Mouse (Mus musculus) embryonic stem cell, embryonic (primary cell): ENCODE data around the gene March10.

Experiments used
- CTCF ChIA-PET, 4 experiments: fragments of 300-600 bp in 2 of 4; fragments of 350-600 bp in 2 of 4; sonication (Branson Sonifier 250); formaldehyde crosslinking; loops; one replicate each; lab custom pipeline; 2022; ENCODE audit warnings: inconsistent platforms in 2 of 4; lab: Charles Lee
- POLR2A ChIA-PET, 4 experiments: fragments of 300-600 bp in 2 of 4; fragments of 350-600 bp in 2 of 4; sonication (Branson Sonifier 250); formaldehyde crosslinking; loops; one replicate each; lab custom pipeline; 2022; ENCODE audit warnings: antibody characterized with exemption in 4 of 4, inconsistent platforms in 1 of 4; lab: Charles Lee

The March10 gene

DNA sequence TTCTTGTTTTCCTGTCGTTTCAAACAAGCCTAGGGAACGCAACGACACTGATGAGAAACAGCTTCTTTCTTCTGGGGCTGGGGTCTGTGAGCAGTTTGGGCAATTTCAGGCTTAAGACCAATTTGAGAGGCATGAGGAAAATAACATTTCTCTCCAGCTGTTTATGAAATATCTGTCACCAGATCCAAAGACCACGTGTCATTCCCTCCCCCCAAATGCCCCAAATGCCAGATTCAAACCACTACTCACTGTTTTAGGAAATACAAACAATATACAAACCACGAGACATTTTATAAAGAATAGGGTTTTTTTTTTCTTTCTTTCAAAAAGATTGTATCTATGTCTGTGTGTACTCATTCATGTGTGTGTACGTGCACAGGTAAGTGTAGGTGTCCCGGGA is 17.6 kb downstream of the March10 start:
- CTCF ChIA-PET, result interaction anchor here in 1 of 4 experiments (0.9 kb wide), 1 partner anchor 30 kb away, joined by 3 read pairs; no protein-coding TSS in a partner anchor
- POLR2A ChIA-PET, result no interaction called here

DNA sequence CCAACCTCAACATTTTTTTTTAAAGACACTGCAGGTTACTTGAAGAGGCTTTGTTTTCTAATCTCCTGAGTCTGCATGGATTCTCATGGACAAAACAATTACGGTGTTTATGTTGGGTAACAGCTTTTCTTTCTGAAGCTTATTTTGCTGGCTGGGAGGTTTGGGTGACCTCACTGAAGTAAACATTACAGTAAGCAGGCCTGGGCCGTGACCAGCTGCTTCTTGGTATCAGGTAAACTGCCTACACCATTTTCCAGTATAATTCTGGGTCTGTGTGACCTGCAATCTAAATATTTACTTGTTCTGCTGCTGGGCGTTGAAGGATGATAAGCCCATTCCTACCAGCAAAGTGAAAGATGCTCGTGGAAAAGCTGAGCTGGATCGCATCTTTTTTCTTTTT is 30.1 kb downstream of the March10 start:
- POLR2A ChIA-PET, result no interaction called here
- CTCF ChIA-PET, result no interaction called here

- ChIA-PET POLR2A (interaction anchor here in 1 of 4 experiments (0.7 to 1.5 kb wide), 2 partner anchors 9 to 272 kb away, joined by 3 read pairs; no protein-coding TSS in a partner anchor), CTCF (interaction anchor here in 1 of 4 experiments (0.6 kb wide), 1 partner anchor 18 kb away, joined by 3 read pairs; no protein-coding TSS in a partner anchor)
Measured at GRCm38 (mm10) chr11:105424643-105425042, 31.9 kb downstream of the March10 start.

DNA sequence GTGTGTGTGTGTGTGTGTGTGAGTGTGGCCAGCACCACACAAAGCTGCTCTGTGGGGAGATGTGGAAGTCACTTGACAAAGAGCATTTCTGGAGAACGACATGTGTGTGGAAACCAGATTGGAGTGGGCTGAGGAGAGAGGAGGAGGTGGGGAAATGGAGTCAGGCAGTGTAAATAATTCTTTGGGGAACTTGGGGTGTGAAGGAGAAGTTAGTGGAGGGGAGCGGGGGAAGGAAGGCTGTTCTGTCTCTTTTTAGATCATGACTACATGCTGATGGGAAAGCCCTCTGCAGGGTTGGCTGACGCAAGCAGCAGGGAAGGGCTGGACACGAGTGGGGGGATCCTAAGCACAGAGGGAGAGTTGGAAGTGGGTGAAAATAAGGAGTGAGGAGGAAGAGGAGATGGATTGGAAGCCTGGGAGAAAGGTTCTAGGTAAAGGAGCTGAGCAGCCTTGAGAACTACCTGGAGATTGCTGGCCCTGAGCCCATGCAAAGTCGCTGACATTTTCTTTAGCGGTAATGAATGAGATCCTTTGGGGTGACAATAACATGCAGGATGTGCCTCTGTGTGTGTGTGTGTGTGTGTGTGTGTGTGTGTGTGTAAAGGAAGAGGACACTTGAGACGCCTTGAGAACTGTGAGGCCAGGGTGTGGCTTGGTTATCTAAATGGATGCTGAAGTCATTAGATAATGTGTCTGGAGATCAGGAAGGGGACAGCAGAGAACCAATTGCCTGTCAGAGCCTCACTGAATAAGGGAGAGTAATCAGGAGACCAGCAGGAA is 35.7 kb downstream of the March10 start:
- ChIA-PET POLR2A (no interaction called here), CTCF (no interaction called here)

- ChIA-PET CTCF (interaction anchor here in 1 of 4 experiments (0.6 kb wide), 1 partner anchor 17 kb away, joined by 7 read pairs; no protein-coding TSS in a partner anchor), POLR2A (no interaction called here)
Measured at GRCm38 (mm10) chr11:105419946-105420345, 36.6 kb downstream of the March10 start.

- CTCF ChIA-PET, result no interaction called here
- POLR2A ChIA-PET, result no interaction called here
Measured at GRCm38 (mm10) chr11:105414009-105414408, 42.5 kb downstream of the March10 start.

- POLR2A ChIA-PET, result interaction anchor here in 1 of 4 experiments (1.0 kb wide), 1 partner anchor 15 kb away, joined by 3 read pairs; no protein-coding TSS in a partner anchor
- CTCF ChIA-PET, result no interaction called here
Measured at GRCm38 (mm10) chr11:105409408-105409807, 47.1 kb downstream of the March10 start.

DNA sequence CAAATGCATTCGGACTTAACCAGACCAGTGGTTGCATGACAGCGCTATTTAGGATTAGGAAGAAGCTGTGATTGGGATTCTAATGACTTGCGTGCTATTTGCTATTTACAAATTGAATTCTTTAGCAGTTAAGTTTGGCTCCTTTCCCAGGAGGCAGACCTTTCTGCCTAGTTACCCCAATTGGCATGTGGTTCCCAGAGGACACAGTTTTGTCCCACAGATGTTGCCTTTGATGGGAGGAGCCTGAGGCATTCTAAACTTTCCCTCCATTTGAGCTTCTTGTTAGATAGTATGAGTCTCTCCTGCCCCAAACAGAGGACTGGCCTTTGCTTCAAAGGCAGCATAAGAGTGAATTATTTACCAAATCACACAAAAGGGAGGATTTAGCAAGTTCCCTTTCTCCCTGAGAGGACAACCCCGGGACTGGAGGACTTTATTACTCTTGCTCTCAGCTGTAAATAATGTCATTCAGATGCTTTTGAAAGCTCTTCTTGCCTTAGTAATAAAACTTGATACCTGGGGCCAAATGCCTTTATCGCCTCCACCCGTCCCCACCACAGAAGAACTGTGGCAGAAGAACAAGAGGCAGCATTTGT is 48.6 kb downstream of the March10 start:
- ChIA-PET POLR2A (interaction anchor here in 1 of 4 experiments (1.4 kb wide), 1 partner anchor 45 kb away, joined by 7 read pairs; no protein-coding TSS in a partner anchor), CTCF (interaction anchor here in 2 of 4 experiments (0.6 to 0.7 kb wide), 2 partner anchors 28 to 822 kb away, joined by 3 to 9 read pairs; no protein-coding TSS in a partner anchor)

DNA sequence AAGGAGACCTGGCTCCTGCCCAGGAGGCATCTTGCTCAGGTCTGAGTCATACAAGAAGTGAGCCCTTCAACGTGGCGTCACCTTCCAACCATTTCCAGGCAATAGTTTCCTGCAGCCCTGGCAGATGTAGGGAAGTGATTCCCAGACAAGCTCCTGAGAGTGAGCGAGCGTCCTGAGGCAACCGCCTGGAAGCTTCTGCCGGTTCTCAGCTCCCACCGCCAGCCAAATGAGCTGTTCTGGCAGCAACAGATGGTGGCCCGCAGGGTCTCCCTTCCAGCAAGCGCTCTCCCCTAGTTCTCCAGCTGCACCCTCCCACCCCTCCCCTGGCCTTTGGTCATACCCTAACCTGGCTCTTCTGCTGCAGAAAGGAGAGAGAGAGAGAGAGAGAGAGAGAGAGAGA is 54.2 kb downstream of the March10 start:
- CTCF ChIA-PET, result interaction anchor here in 1 of 4 experiments (0.6 kb wide), 1 partner anchor 509 kb away, joined by 4 read pairs; no protein-coding TSS in a partner anchor
- POLR2A ChIA-PET, result interaction anchor here in 1 of 4 experiments (1.2 kb wide), 1 partner anchor 72 kb away, joined by 3 read pairs; no protein-coding TSS in a partner anchor

GRCm38 (mm10) chr11:105390290-105390689 is 66.2 kb downstream of the March10 start:
- CTCF ChIA-PET, result no interaction called here

GRCm38 (mm10) chr11:105388636-105389035 is 67.9 kb downstream of the March10 start:
- ChIA-PET CTCF (interaction anchor here in 1 of 4 experiments (0.7 kb wide), 1 partner anchor 207 kb away, joined by 5 read pairs; no protein-coding TSS in a partner anchor), POLR2A (interaction anchor here in 1 of 4 experiments (0.7 kb wide), 1 partner anchor 378 kb away, joined by 3 read pairs; no protein-coding TSS in a partner anchor)

More at GRCm38 (mm10) chr11:105390290-105390689, 66.2 kb downstream of the March10 start:
- POLR2A ChIA-PET, result no interaction called here

- POLR2A ChIA-PET, result no interaction called here
Measured at GRCm38 (mm10) chr11:105385266-105385665, 71.3 kb downstream of the March10 start.

DNA sequence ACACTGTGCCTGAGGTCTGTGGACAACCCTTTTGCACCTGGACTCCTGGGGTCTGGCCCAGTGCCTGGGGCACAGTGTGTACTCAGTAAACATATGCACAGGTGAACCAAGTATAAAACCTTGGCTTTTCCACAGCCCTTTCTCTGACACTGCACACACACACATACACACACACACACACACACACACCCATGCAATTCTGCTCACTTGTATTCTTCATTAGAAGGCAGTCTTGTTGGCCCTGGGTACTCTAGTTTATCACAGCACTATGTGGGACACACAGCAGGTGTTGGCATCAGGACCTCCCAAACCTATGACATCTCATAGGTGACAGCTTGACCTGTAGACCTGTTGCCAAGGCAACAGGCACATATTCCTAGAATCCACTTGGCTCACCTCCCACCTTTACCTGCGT is 80.7 kb downstream of the March10 start:
- CTCF ChIA-PET, result no interaction called here
- POLR2A ChIA-PET, result no interaction called here

More at GRCm38 (mm10) chr11:105385266-105385665, 71.3 kb downstream of the March10 start:
- CTCF ChIA-PET, result no interaction called here

DNA sequence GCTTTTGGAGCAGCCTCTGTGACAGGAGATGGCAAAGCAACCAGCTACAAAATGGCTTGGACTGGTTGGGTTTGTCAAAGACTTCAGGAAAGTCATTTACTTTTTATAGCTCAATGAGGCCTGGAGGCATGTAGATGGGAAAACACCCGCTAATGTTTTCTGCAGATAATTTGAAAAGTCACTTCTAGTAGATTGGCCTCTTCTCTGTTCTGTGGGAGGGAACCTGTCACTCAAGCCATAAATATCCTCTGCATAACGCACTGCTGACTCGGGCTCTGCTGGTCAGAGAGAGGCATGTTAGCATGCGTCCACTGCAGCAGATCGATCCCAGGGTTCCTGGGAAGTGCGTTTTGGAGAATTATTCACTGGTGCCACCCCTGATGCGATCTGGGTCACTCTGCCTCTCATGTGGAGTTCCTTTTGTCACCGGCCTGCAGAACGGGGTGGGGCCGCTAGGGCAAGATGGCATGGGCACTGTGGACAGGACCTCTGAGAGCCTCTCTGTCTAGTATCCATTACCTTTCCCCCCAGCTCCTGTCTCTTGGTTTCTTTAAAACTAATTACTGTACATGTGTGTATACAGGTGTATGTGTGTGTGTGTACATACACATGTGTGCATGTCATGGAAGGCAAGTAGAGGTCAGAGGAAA is 81.9 kb downstream of the March10 start:
- CTCF ChIA-PET, result no interaction called here
- POLR2A ChIA-PET, result interaction anchor here in 1 of 4 experiments (0.6 kb wide), 1 partner anchor 585 kb away, joined by 3 read pairs; no protein-coding TSS in a partner anchor

GRCm38 (mm10) chr11:105373881-105374280 is 82.7 kb downstream of the March10 start:
- POLR2A ChIA-PET, result interaction anchor here in 2 of 4 experiments (0.6 to 1.0 kb wide), 4 partner anchors 10 to 970 kb away, joined by 3 to 4 read pairs (median 4); no protein-coding TSS in a partner anchor
- CTCF ChIA-PET, result interaction anchor here in 2 of 4 experiments (0.7 to 0.8 kb wide), 2 partner anchors 26 to 561 kb away, joined by 3 to 4 read pairs; no protein-coding TSS in a partner anchor

DNA sequence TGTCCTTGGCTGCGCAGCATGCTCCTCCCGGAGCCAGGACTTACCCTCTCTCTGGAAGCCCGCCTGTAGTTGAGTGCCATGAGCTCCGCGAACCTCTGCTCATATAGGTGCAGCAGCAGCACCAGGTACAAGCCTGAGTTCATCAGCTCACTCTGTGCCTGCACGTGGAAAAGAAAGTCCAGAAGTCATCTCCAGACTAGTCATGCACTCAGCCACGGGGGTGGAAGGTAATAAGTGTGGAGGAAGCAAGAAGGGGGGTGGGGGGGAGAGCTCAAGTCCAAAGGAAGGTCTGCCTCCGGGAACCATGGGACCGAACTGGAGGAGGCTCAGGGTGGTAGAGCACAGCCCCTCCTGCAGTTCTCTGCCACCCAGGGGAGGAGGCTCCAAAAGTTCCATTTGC is 84.7 kb downstream of the March10 start:
- POLR2A ChIA-PET, result interaction anchor here in 1 of 4 experiments (0.5 kb wide), 1 partner anchor 10 kb away, joined by 3 read pairs; no protein-coding TSS in a partner anchor
- CTCF ChIA-PET, result interaction anchor here in 2 of 4 experiments (0.6 to 1.1 kb wide), 2 partner anchors 220 to 716 kb away, joined by 3 to 8 read pairs; no protein-coding TSS in a partner anchor

DNA sequence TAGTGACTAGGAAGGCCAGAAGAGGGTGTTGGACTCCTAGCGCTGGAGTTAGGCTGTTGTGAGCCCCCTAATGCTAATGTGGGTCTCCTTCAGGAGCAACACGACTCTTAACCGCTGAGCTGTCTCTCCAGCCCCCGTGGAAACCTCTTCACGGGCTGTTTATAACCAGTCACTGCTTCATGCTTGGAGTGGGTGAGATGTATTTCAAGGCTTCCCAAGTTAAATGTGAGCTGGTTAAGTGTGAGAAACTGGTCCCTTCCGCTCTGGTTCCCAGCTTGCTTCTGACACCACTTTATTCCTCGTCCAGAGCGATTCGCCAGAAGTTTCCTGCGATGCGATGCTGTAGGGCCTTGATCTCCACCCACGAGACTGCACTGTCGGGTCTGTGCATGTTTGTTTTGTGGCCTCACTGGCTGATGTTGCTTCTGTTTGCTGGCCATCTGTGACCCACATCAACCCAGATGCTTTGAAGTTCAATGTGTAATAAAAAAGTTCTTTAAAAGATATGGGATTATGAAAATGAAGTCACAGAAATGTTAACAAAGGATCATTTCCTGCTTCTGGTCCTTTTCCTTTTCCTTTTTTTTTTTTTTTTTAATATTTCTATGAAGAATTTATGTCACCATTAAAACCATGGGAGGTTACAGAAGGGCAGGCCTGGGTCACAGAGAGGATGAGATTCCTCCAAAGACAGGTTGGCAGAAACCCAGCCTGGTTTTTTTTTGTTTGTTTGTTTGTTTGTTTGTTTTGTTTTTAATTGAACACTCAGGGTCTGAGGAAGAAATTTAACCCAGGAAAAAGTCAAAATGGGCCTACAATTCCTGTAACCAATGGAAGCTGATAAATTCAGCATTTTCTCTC is 86.8 kb downstream of the March10 start:
- ChIA-PET POLR2A (interaction anchor here in 1 of 4 experiments (0.7 kb wide), 1 partner anchor 24 kb away, joined by 3 read pairs; no protein-coding TSS in a partner anchor), CTCF (interaction anchor here in 1 of 4 experiments (0.7 to 1.0 kb wide), 2 partner anchors 16 to 222 kb away, joined by 3 to 5 read pairs; no protein-coding TSS in a partner anchor)
